Mouse (Mus musculus): ENCODE results near the gene Ltbr.
A peak's percentile ranks its signal among the peaks of the same experiment; 100 is the strongest.
"Not testable (repeated sequence)": the region's sequence is repeated elsewhere in the genome, so short reads cannot be mapped to it uniquely, and the experiment has no call there.

Ltbr gene

DNA sequence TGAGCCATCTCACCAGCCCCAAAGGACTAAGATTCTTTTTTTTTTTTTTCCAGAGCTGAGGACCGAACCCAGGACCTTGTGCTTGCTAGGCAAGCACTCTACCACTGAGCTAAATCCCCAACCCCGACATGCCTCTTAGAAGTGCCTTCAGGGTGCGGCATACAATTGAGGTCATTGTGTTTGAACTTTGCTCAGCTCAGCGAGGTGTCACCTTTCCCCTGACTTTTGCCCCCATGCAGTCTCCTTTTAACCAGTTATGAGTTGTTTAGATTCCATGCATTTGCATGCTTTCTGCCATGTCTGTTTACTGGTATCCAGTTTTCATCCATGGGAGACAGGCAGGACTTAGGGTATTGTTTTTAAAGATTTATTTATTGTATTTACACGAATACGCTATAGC is 44.9 kb downstream of the Ltbr start:
- DNase-seq, result no peak

DNA sequence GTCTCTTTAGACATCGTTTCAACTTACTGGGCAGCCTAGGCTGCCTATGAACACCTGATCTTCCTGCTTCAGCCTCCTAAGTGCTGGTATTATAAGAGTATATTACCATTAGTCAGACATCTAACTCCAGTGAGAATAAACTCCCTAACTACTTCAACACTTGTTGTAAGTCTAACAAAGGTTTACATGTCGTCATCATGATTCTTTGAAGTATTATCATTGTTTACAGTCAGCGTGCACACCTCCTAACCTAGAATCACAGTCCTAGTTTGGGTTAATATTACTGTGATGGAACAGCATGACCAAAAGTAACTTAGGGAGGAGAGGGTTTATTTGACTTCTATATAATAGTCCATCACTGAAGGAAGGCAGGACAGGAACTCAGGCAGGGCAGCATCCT is 46.2 kb downstream of the Ltbr start:
- no peak for DNase-seq

- not testable (repeated sequence) for DNase-seq
These were observed 47.1 kb downstream of the Ltbr start for GRCm38 (mm10) chr6:125266600-125266999.

GRCm38 (mm10) chr6:125266091-125266490 is 47.6 kb downstream of the Ltbr start:
- no peak for DNase-seq

- peak; percentile 44 for DNase-seq
These were observed 48.4 kb downstream of the Ltbr start for GRCm38 (mm10) chr6:125265239-125265638.

- DNase-seq, result no peak
These were observed 49.5 kb downstream of the Ltbr start for GRCm38 (mm10) chr6:125264219-125264618.

GRCm38 (mm10) chr6:125260006-125260555 is 53.6 kb downstream of the Ltbr start:
- DNase-seq, result no peak

All from layer of hippocampus, adult 9-11 months (tissue).